Mouse (Mus musculus) layer of hippocampus, postnatal 25 days (tissue): ENCODE measurements around the gene Tmem131. TPM values are rescaled to one million over a fixed set of nuclear protein-coding genes. Genes with fewer than 3 reads are reported as not detected.

Experiments used
- DNase-seq, 2 experiments: peaks; one replicate each; pipeline ENCODE4 v3.0.0; 2022; ENCODE audit warnings: mixed read lengths in 2 of 2, low spot score in 1 of 2; ENCODE audit errors: extremely low spot score in 1 of 2
- total RNA-seq, 2 experiments: library from RNA; stranded (reverse); gene quantifications; 2 replicates each; pipeline ENCODE4 v1.2.3; 2021

The Tmem131 gene
- total RNA-seq, 2 experiments from 2014 or later, result 48.4 to 61.9 TPM

GRCm38 (mm10) chr1:36804259-36804658 lies 139.2 kb downstream of the Tmem131 start:
- DNase-seq, result no peak

- DNase-seq, result no peak
Measured at GRCm38 (mm10) chr1:36800379-36801011, 143.0 kb downstream of the Tmem131 start.

- DNase-seq, result peak; percentile 47 to 50
Measured at GRCm38 (mm10) chr1:36797481-36797880, 146.0 kb downstream of the Tmem131 start.

GRCm38 (mm10) chr1:36796711-36797110 lies 146.8 kb downstream of the Tmem131 start:
- DNase-seq, result no peak

DNA sequence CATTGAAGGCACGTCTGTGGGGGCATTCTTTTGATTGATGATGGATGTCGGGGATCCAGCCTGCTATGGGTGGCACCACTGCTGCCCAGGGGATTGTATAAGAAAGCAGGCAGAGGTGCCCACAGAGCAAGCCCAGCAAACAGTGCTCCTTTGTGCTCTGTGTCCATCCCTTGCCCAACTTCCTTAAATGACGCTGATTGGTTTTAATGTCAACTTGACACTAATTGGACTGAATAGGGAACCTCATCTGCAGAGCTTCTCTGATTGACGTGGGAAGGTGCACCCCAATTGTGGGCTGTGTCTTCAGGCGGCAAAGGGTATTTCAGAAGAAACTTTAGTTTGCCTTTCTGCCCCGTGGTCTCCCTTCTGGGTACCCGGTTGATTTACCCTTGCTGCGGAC lies 154.1 kb downstream of the Tmem131 start:
- DNase-seq, result no peak

DNA sequence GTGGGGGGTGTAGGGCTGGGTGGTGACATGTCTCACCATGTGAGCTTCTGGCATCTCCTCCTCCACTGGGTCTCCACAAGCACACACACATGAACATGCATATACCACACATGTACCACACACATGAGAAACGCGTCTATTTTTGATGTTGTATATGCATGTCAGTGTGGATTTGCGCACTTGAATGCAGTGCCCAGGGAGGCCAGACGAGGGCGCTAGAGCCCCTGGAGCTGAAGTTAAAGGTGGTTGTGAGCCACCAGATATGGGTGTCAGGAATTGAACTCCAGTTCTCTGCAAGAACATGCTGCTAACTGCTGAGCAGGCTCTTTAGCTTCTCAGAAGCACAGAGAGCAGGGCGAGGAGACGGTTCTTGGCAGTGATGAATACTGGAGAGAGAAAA lies 157.1 kb downstream of the Tmem131 start:
- DNase-seq, result no peak

DNA sequence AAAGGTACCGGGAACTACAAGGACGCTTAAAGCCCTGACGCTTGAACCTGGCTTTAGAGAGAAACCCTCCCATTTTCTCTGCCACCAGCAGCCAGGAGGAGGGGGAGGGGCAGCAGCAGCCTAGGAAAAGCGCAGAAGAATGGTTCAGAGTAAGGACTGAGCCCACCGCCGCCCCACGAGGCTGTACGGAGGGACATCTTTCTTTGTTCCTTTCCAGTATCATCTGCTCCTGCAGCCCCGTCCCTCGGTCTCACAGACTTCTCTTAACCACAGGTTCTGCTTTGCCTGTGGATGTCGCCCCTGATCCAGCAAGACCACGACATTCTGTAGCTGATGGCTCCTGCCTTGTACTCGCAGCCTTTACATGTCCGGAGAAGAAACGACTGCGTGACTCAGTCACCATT lies 158.2 kb downstream of the Tmem131 start:
- DNase-seq, result peak; percentile 44 to 48

DNA sequence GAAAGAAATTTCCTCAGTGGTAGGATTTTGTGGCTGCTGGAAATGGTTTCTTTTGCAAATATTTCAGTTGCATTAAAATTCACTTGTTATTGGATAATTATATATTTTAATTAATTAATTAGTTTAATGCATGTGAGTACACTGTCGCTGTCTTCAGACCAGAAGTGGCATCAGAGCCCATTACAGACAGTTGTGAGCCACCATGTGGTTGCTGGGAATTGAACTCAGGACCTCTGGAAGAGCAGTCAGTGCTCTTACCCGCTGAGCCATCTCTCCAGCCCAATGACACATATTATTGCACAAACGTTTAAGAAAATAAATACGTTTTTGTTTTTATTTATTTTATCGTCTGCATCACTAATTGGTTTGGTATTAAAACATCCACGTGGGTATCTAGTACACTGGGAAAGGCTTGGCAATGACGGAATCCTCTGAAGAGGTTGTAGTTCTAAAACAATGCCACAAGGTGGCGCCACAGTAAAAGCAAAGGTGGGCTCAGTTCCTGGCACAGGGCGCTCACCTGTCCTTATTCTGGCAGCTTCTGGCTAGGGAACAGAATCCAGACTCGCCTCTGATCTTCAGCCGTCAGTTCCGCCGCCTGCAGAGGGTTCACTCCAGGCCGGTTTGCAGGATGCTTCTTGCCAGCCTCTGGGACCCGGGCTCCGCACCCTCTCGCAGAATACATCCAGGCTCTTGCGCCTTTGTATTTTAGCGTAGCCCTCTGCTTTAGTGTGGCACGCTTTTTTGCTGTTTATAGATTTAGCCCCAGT lies 158.9 kb downstream of the Tmem131 start:
- DNase-seq, result peak; percentile 70 to 88

DNA sequence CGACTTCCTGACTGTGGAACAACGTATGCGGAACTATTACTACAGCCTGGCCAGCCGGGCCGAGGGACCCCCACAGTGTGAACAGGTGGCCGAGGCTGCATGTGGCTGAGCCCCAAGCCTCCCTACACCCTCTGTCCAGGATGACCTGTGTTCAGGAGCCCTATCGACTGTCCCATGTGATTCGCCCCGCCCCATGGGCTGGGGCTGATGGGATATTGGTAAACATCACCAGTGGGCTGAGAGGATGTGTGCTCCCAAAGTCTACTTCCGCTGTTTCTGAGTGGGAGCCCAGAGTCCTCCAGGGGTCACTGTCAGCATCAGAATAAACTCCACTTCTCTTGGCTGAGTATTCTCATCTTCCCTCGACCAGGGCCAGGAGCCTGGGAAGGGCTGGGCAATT lies 161.0 kb downstream of the Tmem131 start:
- DNase-seq, result no peak

DNA sequence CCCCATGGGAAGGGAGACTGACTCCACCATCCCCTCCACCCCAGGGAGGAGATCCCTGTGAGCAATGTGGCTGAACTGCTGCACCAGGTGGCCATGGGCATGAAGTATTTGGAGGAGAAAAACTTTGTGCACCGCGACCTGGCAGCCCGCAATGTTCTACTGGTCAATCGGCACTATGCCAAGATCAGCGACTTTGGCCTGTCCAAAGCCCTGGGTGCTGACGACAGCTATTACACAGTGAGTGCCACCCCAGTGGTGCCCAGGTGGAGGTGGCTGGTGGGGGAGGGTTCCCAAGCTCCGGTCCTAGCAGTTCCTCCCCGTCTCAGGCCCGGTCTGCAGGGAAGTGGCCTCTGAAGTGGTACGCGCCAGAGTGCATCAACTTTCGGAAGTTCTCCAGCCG lies 162.7 kb downstream of the Tmem131 start:
- DNase-seq, result no peak

- no peak for DNase-seq
Measured at GRCm38 (mm10) chr1:36772198-36772934, 171.1 kb downstream of the Tmem131 start.

GRCm38 (mm10) chr1:36770998-36771397 lies 172.5 kb downstream of the Tmem131 start:
- DNase-seq, result no peak

GRCm38 (mm10) chr1:36769951-36770350 lies 173.5 kb downstream of the Tmem131 start:
- DNase-seq, result no peak

DNA sequence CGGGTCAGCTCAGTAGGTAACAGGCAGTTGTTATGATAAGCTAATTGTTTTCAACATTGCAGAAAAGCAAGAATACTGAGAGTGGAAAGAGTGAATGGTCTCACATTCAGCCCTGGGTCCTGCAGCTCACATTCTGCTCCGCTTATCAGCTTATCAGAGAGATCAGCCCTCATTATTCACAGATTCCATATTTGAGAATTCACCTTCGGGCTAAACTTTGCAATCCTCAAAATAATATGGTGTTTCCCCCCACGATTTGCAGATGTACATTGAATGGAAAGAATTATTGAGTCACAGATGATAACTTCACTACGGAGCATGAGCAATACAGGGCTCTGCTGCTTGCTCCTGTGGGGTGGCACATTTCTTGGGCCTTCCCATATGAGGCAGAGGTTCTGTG lies 174.7 kb downstream of the Tmem131 start:
- DNase-seq, result no peak

DNA sequence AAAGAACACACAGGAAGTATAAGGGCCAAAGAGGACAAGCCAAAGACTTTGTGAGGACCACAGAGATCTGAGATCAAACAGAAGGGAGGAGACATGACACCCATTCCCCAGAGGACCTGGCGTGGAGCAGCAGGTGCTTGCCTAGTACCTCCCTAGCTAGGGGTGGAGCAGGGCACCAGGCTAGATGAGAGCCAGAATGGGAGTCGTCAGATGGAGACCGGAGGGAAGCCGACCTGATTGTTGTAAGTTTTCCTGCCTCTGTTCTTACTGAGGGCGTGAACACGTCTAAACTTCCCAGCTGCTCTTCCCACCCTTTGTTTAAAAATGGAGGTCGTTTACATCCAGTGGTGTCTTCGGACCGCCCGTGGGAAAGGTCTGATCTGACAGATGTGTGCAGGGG lies 176.1 kb downstream of the Tmem131 start:
- DNase-seq, result no peak

DNA sequence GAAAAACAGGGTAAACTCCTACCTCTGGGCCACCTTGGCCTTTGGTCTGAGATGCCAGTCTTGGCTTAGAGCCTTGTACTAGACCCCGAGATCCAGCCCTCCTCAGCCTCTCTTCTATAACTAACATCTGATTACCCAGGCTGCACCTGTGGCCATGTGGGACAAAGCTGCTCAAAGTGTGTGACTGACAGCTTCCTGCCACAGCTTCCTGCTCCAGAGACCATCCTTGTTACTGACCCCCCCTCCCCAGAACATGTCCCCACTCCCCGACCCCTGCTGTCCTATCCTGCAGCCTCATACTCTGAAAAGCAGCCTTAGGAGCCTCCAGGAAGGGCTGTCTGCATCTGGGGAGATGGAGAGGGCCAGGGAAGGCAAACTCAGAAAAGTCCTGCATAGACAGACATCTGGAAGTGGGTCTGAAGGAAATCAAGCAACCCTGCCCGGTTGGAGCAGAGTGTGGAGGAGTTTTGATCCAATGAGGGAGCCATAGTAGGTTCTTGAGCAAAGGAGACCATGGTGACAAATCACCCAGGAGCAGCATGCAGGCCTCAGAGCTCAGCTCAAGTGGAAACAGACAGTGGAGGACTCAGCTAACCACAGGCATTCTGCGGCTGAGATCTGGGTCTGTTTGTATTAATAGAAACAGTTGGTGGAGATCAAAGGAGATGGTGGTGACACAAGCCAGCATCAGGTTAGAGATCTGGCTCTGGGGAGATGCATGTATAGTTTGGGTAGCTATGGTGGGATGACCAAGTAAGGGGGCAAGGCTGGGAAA lies 176.8 kb downstream of the Tmem131 start:
- no peak for DNase-seq

DNA sequence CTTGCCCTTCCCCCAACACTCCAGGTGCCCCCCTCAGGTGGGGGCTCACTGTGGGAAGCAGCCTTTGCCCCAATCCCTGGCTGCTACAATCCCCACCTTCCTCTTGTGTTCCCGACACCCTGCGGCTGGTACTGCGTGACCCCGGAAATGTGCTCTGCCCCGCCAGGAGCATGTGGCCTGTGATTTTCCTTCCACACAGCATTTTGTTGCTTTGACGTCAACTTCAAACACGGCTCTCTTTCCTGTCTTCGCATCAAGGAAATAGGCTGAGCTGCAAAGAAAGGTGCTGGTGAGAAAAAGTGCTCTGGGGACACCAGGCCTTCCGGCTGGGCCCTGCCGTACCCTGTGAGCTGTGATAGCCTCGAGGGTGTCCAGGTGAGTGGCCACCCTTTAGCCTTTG lies 181.9 kb downstream of the Tmem131 start, which contains the start of gene Zap70:
Gene Zap70 (plus strand): TSS at position 231 of the 400 bp plus-strand sequence.
- DNase-seq, result no peak

DNA sequence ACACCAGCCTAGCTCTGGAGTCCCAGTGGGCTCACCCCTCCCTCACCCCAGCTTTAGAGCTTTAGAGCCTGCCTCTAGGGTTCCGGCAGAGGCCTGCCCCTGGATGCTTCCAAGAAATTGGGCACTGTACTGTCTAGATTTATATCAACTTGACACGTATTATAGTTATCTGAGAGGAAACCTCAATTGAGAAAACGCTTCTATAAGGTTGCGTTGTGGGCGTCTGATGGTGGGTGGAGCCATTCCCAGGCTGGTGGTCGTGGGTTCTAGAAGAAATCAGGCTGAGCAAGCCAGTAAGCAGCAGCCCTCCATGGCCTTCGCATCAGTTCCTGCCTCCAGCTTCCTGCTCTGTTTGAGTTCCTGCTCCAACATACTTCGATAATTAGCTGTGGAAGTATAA lies 182.4 kb downstream of the Tmem131 start:
- DNase-seq, result no peak

GRCm38 (mm10) chr1:36760401-36760800 lies 183.1 kb downstream of the Tmem131 start:
- DNase-seq, result no peak

DNA sequence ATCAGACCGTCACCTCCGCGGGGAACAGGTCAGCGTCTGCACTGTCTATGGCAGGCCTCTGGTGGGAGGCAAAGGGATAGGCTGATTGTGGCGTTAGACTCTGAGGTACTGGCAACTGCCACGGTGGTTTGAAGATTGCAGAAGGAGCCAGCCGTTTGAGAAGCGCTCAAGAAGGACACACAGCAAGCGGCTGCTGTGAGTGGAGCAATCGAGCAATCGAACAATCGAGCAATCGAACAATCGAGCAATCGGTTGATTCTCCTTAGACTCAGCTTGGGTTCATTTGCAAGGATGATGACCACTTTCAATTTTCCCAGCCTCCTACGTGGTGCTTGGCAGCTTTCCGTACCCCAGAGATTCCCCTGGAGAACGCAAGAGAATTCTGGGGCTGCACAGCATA lies 184.4 kb downstream of the Tmem131 start:
- DNase-seq, result no peak

GRCm38 (mm10) chr1:36758553-36758952 lies 184.9 kb downstream of the Tmem131 start:
- no peak for DNase-seq
